In the genomic region with DNA sequence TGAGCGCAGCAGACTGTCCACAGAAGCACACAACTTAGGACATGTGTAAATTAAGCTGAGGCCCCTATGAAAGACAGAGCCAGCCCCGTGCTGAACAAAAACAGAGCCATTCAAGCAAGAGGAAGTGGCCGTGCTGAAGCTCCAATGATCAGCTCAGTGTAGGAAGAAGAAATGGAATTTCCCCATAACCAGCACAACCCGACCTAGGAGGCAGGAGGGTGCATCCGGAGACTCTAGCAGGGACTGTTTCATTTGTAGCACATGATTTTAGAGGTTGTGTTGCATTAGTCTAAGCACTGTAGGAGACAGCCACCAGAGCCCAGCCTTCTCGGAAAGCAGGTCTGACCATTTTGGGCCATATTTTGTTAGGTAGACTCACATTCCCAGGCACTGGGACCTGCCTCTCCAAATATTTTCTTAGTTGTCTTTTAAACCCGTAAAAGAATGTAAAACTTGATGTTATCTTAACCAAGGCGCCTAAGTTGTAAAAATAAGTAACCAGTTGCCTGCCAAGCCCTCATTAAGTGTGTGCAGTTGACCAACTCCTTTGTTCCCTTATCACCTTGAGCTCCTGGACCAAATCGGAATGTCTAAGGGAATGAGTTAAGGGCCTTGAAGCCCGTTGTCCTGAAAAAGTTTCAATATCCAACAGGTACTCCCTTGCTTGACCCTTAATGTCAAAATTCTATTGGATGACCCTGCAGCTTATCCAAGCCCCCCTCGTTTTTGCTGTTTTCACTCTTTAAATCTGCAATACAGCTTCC, we compare ENCODE assay signal across 39 mouse cellular contexts. TPM values are rescaled to one million over a fixed set of nuclear protein-coding genes. Genes with fewer than 3 reads are reported as not detected.
DNase-seq lines count a peak whose midpoint lies in the region; ATAC-seq and TF ChIP-seq lines count a peak whose summit lies in the region.
"Had no signal": no experiment of that assay in that cellular context is flagged by ENCODE, and none has a peak within 500 bp of the region (broad histone marks: within the 10 kb centered on the region; RNA-seq: fewer than 3 reads in every experiment).

No protein-coding gene starts in this region.

- no peaks in the 10 kb centered on the region for H3K4me1 ChIP-seq in kidney, embryonic 14.5 days (ENCODE audit: control insufficient read depth, insufficient read depth, low read length)
- H3K4me1 ChIP-seq in lung, embryonic 14.5 days (ENCODE audit: insufficient read depth) = peaks cover 2% of the 10 kb centered on the region; the same call in 1 of the 2 replicates
- no peaks in the 10 kb centered on the region for H3K4me1 ChIP-seq in intestine, embryonic 15.5 days (replicated peaks)
- peaks cover 4% of the 10 kb centered on the region; the same call in 1 of the 2 replicates for H3K4me1 ChIP-seq in intestine, embryonic 16.5 days (ENCODE audit: control insufficient read depth, insufficient read depth, low read length)
- H3K4me1 ChIP-seq: heart, embryonic 15.5 days had no signal

- 0 out of 2 replicates have a peak, but pooled peaks cover 2% of the 10 kb centered on the region for H3K27me3 ChIP-seq in kidney, embryonic 14.5 days (ENCODE audit: control insufficient read depth, insufficient read depth, low read length)
- no peaks in the 10 kb centered on the region for H3K27me3 ChIP-seq in lung, embryonic 14.5 days (ENCODE audit: insufficient read depth, low read length)
- no peaks in the 10 kb centered on the region for H3K27me3 ChIP-seq in intestine, embryonic 15.5 days (replicated peaks)
- no peaks in the 10 kb centered on the region for H3K27me3 ChIP-seq in intestine, embryonic 16.5 days (replicated peaks; ENCODE audit: control insufficient read depth, insufficient read depth, low read length)
- H3K27me3 ChIP-seq: heart, embryonic 15.5 days had no signal

- peaks cover 3% of the 10 kb centered on the region; the same call in 1 of the 2 replicates for H3K9me3 ChIP-seq in kidney, embryonic 14.5 days (ENCODE audit: control insufficient read depth, low read length)
- no peaks in the 10 kb centered on the region for H3K9me3 ChIP-seq in lung, embryonic 14.5 days (ENCODE audit: low read depth, low read length)
- no peaks in the 10 kb centered on the region for H3K9me3 ChIP-seq in intestine, embryonic 15.5 days
- no peaks in the 10 kb centered on the region for H3K9me3 ChIP-seq in intestine, embryonic 16.5 days (ENCODE audit: control insufficient read depth, low read length)
- H3K9me3 ChIP-seq: heart, embryonic 15.5 days had no signal

- 0 out of 2 replicates have a peak, but pooled peaks have one; percentile 49 for ATAC-seq in kidney, embryonic 14.5 days (ENCODE audit: low FRiP score, low TSS enrichment)
- ATAC-seq in lung, embryonic 14.5 days (ENCODE audit: insufficient read depth) = peak; percentile 73
- ATAC-seq in intestine, embryonic 15.5 days = peak; percentile 85
- peak; percentile 74 for ATAC-seq in intestine, embryonic 16.5 days
- ATAC-seq: activated CD4-positive, CD25-positive, alpha-beta regulatory T cell, adult 4 months; forebrain, embryonic 16.5 days; hindbrain, embryonic 16.5 days had no signal

- H3K27ac ChIP-seq in kidney, embryonic 14.5 days (ENCODE audit: low read depth, low read length) = no peak overlapping the region
- peak overlapping the region; percentile 51 for H3K27ac ChIP-seq in lung, embryonic 14.5 days (ENCODE audit: low read depth)
- H3K27ac ChIP-seq in intestine, embryonic 15.5 days = no peak overlapping the region
- no peak overlapping the region for H3K27ac ChIP-seq in intestine, embryonic 16.5 days (ENCODE audit: low read length)
- H3K27ac ChIP-seq: gastrocnemius, adult 2 months; heart, embryonic 15.5 days; liver, embryonic 14.5 days; macrophage had no signal

- no peak for TF ChIP-seq CTCF in lung, embryonic 14.5 days (IDR thresholded peaks at IDR 0.05; ENCODE audit: low read depth)

- H3K9ac ChIP-seq in kidney, embryonic 14.5 days (ENCODE audit: low read depth, low read length) = no peak overlapping the region
- no peak overlapping the region for H3K9ac ChIP-seq in lung, embryonic 14.5 days
- H3K9ac ChIP-seq in intestine, embryonic 15.5 days = no peak overlapping the region
- H3K9ac ChIP-seq in intestine, embryonic 16.5 days (ENCODE audit: low read depth, low read length) = no peak overlapping the region
- H3K9ac ChIP-seq: heart, embryonic 15.5 days; liver, embryonic 14.5 days had no signal

- H3K4me2 ChIP-seq in kidney, embryonic 14.5 days (replicated peaks; ENCODE audit: low read depth, low read length) = no peak overlapping the region
- H3K4me2 ChIP-seq in lung, embryonic 14.5 days = 0 out of 2 replicates have a peak overlapping the region, but pooled peaks have one; percentile 10
- peak overlapping the region; percentile 30; the same call in 1 of the 2 replicates for H3K4me2 ChIP-seq in intestine, embryonic 15.5 days (replicated peaks)
- peak overlapping the region; percentile 32; the same call in 1 of the 2 replicates for H3K4me2 ChIP-seq in intestine, embryonic 16.5 days (ENCODE audit: low read depth, low read length)
- H3K4me2 ChIP-seq: heart, embryonic 15.5 days had no signal

- H3K36me3 ChIP-seq in kidney, embryonic 14.5 days (ENCODE audit: control insufficient read depth, insufficient read depth, low read length) = no peaks in the 10 kb centered on the region
- H3K36me3 ChIP-seq in lung, embryonic 14.5 days (ENCODE audit: insufficient read depth) = no peaks in the 10 kb centered on the region
- no peaks in the 10 kb centered on the region for H3K36me3 ChIP-seq in intestine, embryonic 15.5 days
- no peaks in the 10 kb centered on the region for H3K36me3 ChIP-seq in intestine, embryonic 16.5 days (ENCODE audit: control insufficient read depth, insufficient read depth, low read length)
- H3K36me3 ChIP-seq: heart, embryonic 15.5 days had no signal

- WGBS in kidney, embryonic 14.5 days = 39% methylated on average over 11 of the region's 11 CpGs
- WGBS in lung, embryonic 14.5 days = 60% methylated on average over 11 of the region's 11 CpGs
- WGBS in intestine, embryonic 15.5 days = 55% methylated on average over 11 of the region's 11 CpGs
- 52% methylated on average over 11 of the region's 11 CpGs for WGBS in intestine, embryonic 16.5 days

- no peak overlapping the region for H3K4me3 ChIP-seq in kidney, embryonic 14.5 days (ENCODE audit: low read length)
- H3K4me3 ChIP-seq in lung, embryonic 14.5 days (ENCODE audit: low read depth, low read length) = no peak overlapping the region
- H3K4me3 ChIP-seq in intestine, embryonic 15.5 days (replicated peaks) = no peak overlapping the region
- no peak overlapping the region for H3K4me3 ChIP-seq in intestine, embryonic 16.5 days (ENCODE audit: low read length)
- H3K4me3 ChIP-seq: erythroblast, embryonic 14.5 days; gastrocnemius, adult 2 months; heart, embryonic 15.5 days had no signal

- DNase-seq in kidney, adult 11 months = no peak
- DNase-seq in lung, embryonic 14.5 days = peak; percentile 26
- DNase-seq in lung, postnatal 4 days = no peak
- no peak for DNase-seq in layer of hippocampus, adult 8-10 months (ENCODE audit: low spot score in 2 of 2)
- DNase-seq: adrenal gland, adult 2 months; adrenal gland, postnatal 36 days; B cell, adult 2 months; cerebellum, adult 18-20 months; cerebellum, postnatal 10 days; gastrocnemius, adult 2 months; gastrocnemius, postnatal 36 days; kidney, adult 18-20 months; liver; midbrain, embryonic 14.5 days; thymus, adult 18-20 months; thymus, postnatal 36 days had no signal

RNA-seq across cellular contexts. Expression of a gene that starts 35.2 kb away (rescaled TPM):
- polyA plus RNA-seq in kidney, embryonic 14.5 days (2014; fragmentation: Nextera tagmentation; extraction: Ambion mirVana) = not detected in 2 replicates
- not detected in 2 replicates for polyA plus RNA-seq in lung, embryonic 14.5 days (2014; fragmentation: Nextera tagmentation; extraction: Ambion mirVana)
- polyA plus RNA-seq in intestine, embryonic 15.5 days (2015; fragmentation: Nextera tagmentation; extraction: Ambion mirVana) = not detected in 2 replicates
- not detected in 2 replicates for polyA plus RNA-seq in intestine, embryonic 16.5 days (2015; fragmentation: Nextera tagmentation; extraction: Ambion mirVana)
- total RNA-seq in layer of hippocampus, adult 8-10 months (2022) = not detected
- total RNA-seq: adrenal gland, adult 2 months; adrenal gland, postnatal 36 days; common myeloid progenitor, adult 5-6 weeks; gastrocnemius, adult 2 months; gastrocnemius, postnatal 36 days; heart, adult 8-10 months; heart, postnatal 25 days; layer of hippocampus, postnatal 10 days; left cerebral cortex, adult 18-20 months; left cerebral cortex, postnatal 14 days; monocyte, adult 5-6 weeks had no signal
- polyA plus RNA-seq: activated CD4-positive, CD25-positive, alpha-beta regulatory T cell, adult 4 months; adrenal gland, adult 2 months; brain, embryonic 14.5 days; embryonic facial prominence, embryonic 14.5 days; erythroblast, embryonic 14.5 days; forebrain, embryonic 11.5 days; forebrain, embryonic 16.5 days; heart, embryonic 15.5 days; hindbrain, embryonic 11.5 days; hindbrain, embryonic 16.5 days; limb, embryonic 11.5 days; macrophage; midbrain, embryonic 14.5 days; neural tube, embryonic 14.5 days had no signal
